Mouse (Mus musculus): ENCODE measurements at regions not wholly inside any gene's neighbourhood (a gene's known extent, or its start where the extent isn't known, plus 50 kb on each side); places are given as distances from the start of the nearest gene placed in this dataset.

- no peak for TF ChIP-seq POLR2A (IDR thresholded peaks at IDR 0.05; ENCODE audit: extremely low read depth, insufficient read depth, low read length)
- TF ChIP-seq CTCF (IDR thresholded peaks at IDR 0.05; ENCODE audit: low read depth, low read length) = no peak
Observed at GRCm38 (mm10) chr11:111177516-111177915, 111.6 kb downstream of the Kcnj2 start.
